Mouse (Mus musculus): Measurements from ENCODE around the gene Gm44579. TPM values are rescaled to one million over a fixed set of nuclear protein-coding genes. Genes with fewer than 3 reads are reported as not detected.

The Gm44579 gene
- total and polyA plus RNA-seq, 2 experiments, result not detected

DNA sequence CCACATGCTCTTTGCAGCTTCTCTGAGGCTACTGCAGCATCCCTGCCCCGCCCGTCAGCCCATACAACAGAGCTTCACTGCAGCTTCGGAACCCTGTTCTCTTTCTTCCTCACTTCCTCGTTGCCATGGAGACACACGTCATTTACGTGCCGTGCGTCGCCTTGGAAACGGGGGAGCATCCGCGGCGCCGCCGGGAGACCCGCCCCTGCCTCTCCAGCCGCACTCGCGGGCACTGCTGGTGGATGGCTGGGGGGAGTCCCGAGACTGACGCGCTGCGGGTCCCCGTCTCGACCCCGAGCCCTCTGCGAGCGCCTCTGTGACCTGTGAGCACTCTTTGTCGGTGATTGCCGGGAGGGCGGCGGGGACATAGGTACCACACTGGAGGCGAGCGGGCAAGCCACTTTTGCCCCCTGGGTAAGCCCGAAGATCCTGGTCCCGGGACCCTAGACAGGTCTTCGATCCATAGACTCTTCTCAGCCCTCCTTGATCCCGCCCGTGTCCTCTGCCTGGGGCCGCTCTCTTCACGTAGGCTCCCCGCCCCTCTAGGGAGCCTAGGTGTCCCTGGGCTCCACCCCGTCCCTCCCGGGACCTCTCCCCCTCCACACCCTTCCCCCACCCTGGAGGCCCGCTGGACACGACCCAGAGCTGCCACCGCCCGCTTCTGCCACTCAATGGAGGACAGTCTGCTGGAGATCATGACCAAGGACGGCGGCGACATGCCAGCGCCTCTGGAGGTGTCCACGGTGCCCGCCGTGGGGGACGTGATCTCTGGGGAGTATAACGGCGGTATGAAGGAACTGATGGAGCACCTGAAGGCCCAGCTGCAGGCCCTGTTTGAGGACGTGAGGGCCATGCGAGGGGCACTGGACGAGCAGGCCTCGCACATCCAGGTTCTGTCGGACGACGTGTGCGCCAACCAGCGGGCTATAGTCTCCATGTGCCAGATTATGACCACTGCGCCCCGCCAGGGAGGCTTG, 52.8 kb downstream of the Gm44579 start:
- Histone ChIP-seq H3K4me3 (ENCODE audit: insufficient read depth, low read depth, low read length) (no peak overlapping the region), H3K27ac (replicated peaks; ENCODE audit: insufficient read depth, low read depth, low read length) (no peak overlapping the region), H3K27me3 (ENCODE audit: control insufficient read depth, insufficient read depth, low read length) (peaks cover 19% of the 10 kb centered on the region), H3K79me2 (ENCODE audit: control insufficient read depth, insufficient read depth, low read length) (no peaks in the 10 kb centered on the region), H3K36me3 (ENCODE audit: control insufficient read depth, insufficient read depth, low read length) (no peaks in the 10 kb centered on the region), H3K4me1 (ENCODE audit: control insufficient read depth, insufficient read depth, low read length) (no peaks in the 10 kb centered on the region), H3K9ac (ENCODE audit: low read depth, low read length) (no peak overlapping the region)
- DNase-seq (ENCODE audit: extremely low read depth, low read depth, low spot score), result no peak
- WGBS, result 3% methylated on average over 69 of the region's 69 CpGs
- TF ChIP-seq POLR2A (IDR thresholded peaks at IDR 0.05; ENCODE audit: extremely low read depth, insufficient read depth, low read length) (no peak), CTCF (IDR thresholded peaks at IDR 0.05; ENCODE audit: low read depth, low read length) (no peak)

- peaks cover 19% of the 10 kb centered on the region for H3K27me3 ChIP-seq (ENCODE audit: control insufficient read depth, insufficient read depth, low read length)
- 10% methylated on average over 18 of the region's 18 CpGs for WGBS
- no peak for TF ChIP-seq POLR2A (IDR thresholded peaks at IDR 0.05; ENCODE audit: extremely low read depth, insufficient read depth, low read length)
- no peak for TF ChIP-seq CTCF (IDR thresholded peaks at IDR 0.05; ENCODE audit: low read depth, low read length)
- no peak for DNase-seq (ENCODE audit: extremely low read depth, low read depth, low spot score)
- H3K79me2 ChIP-seq (ENCODE audit: control insufficient read depth, insufficient read depth, low read length), result no peaks in the 10 kb centered on the region
- H3K4me1 ChIP-seq (ENCODE audit: control insufficient read depth, insufficient read depth, low read length), result no peaks in the 10 kb centered on the region
- no peak within 1 kb of the TSS for H3K27ac ChIP-seq (replicated peaks; ENCODE audit: insufficient read depth, low read depth, low read length)
- H3K36me3 ChIP-seq (ENCODE audit: control insufficient read depth, insufficient read depth, low read length), result no peaks in the 10 kb centered on the region
- H3K4me3 ChIP-seq (ENCODE audit: insufficient read depth, low read depth, low read length), result no peak within 1 kb of the TSS
- H3K9ac ChIP-seq (ENCODE audit: low read depth, low read length), result no peak within 1 kb of the TSS
Observed at GRCm38 (mm10) chr15:98166963-98167644, 53.7 kb downstream of the Gm44579 start, which contains the start of gene Ccdc184. Gene Ccdc184, plus strand, starts transcription at chr15:98167158.

GRCm38 (mm10) chr15:98165525-98165924, 55.3 kb downstream of the Gm44579 start, which contains the start of gene Asb8:
Gene Asb8, minus strand, starts transcription at chr15:98165625.
- H3K27me3 ChIP-seq (ENCODE audit: control insufficient read depth, insufficient read depth, low read length), result peaks cover 19% of the 10 kb centered on the region
- TF ChIP-seq CTCF (IDR thresholded peaks at IDR 0.05; ENCODE audit: low read depth, low read length), result no peak
- no peak for TF ChIP-seq POLR2A (IDR thresholded peaks at IDR 0.05; ENCODE audit: extremely low read depth, insufficient read depth, low read length)
- no peak within 1 kb of the TSS for H3K4me3 ChIP-seq (ENCODE audit: insufficient read depth, low read depth, low read length)
- H3K27ac ChIP-seq (replicated peaks; ENCODE audit: insufficient read depth, low read depth, low read length), result no peak within 1 kb of the TSS
- H3K36me3 ChIP-seq (ENCODE audit: control insufficient read depth, insufficient read depth, low read length), result no peaks in the 10 kb centered on the region
- H3K9ac ChIP-seq (ENCODE audit: low read depth, low read length), result no peak within 1 kb of the TSS
- WGBS, result 81% methylated on average over 5 of the region's 5 CpGs
- DNase-seq (ENCODE audit: extremely low read depth, low read depth, low spot score), result no peak
- no peaks in the 10 kb centered on the region for H3K79me2 ChIP-seq (ENCODE audit: control insufficient read depth, insufficient read depth, low read length)
- no peaks in the 10 kb centered on the region for H3K4me1 ChIP-seq (ENCODE audit: control insufficient read depth, insufficient read depth, low read length)

GRCm38 (mm10) chr15:98162561-98162960, 58.2 kb downstream of the Gm44579 start:
- Histone ChIP-seq H3K27ac (replicated peaks; ENCODE audit: insufficient read depth, low read depth, low read length) (no peak overlapping the region), H3K27me3 (ENCODE audit: control insufficient read depth, insufficient read depth, low read length) (peaks cover 7% of the 10 kb centered on the region), H3K36me3 (ENCODE audit: control insufficient read depth, insufficient read depth, low read length) (no peaks in the 10 kb centered on the region), H3K79me2 (ENCODE audit: control insufficient read depth, insufficient read depth, low read length) (no peaks in the 10 kb centered on the region), H3K4me3 (ENCODE audit: insufficient read depth, low read depth, low read length) (no peak overlapping the region), H3K9ac (ENCODE audit: low read depth, low read length) (no peak overlapping the region), H3K4me1 (ENCODE audit: control insufficient read depth, insufficient read depth, low read length) (no peaks in the 10 kb centered on the region)
- no peak for DNase-seq (ENCODE audit: extremely low read depth, low read depth, low spot score)
- no peak for TF ChIP-seq CTCF (IDR thresholded peaks at IDR 0.05; ENCODE audit: low read depth, low read length)
- TF ChIP-seq POLR2A (IDR thresholded peaks at IDR 0.05; ENCODE audit: extremely low read depth, insufficient read depth, low read length), result no peak
- 67% methylated on average over 4 of the region's 4 CpGs for WGBS

- H3K4me1 ChIP-seq (ENCODE audit: control insufficient read depth, insufficient read depth, low read length), result no peaks in the 10 kb centered on the region
- TF ChIP-seq POLR2A (IDR thresholded peaks at IDR 0.05; ENCODE audit: extremely low read depth, insufficient read depth, low read length), result no peak
- TF ChIP-seq CTCF (IDR thresholded peaks at IDR 0.05; ENCODE audit: low read depth, low read length), result no peak
- no peak overlapping the region for H3K9ac ChIP-seq (ENCODE audit: low read depth, low read length)
- H3K4me3 ChIP-seq (ENCODE audit: insufficient read depth, low read depth, low read length), result no peak overlapping the region
- no peaks in the 10 kb centered on the region for H3K79me2 ChIP-seq (ENCODE audit: control insufficient read depth, insufficient read depth, low read length)
- no peaks in the 10 kb centered on the region for H3K36me3 ChIP-seq (ENCODE audit: control insufficient read depth, insufficient read depth, low read length)
- H3K27ac ChIP-seq (replicated peaks; ENCODE audit: insufficient read depth, low read depth, low read length), result no peak overlapping the region
- peaks cover 2% of the 10 kb centered on the region; the same call in 1 of the 2 replicates for H3K27me3 ChIP-seq (ENCODE audit: control insufficient read depth, insufficient read depth, low read length)
- WGBS, result 77% methylated on average over 19 of the region's 19 CpGs
- no peak for DNase-seq (ENCODE audit: extremely low read depth, low read depth, low spot score)
Observed at GRCm38 (mm10) chr15:98161026-98161805, 59.6 kb downstream of the Gm44579 start.

Measured in liver, adult 2 months (tissue).